Mouse (Mus musculus): ENCODE measurements around the gene F2r. TPM values are rescaled to one million over a fixed set of nuclear protein-coding genes. Genes with fewer than 3 reads are reported as not detected.

Gene F2r
- polyA plus RNA-seq, 1 experiment from 2014 or later: 85.6 TPM

- H3K27me3 ChIP-seq (ENCODE audit: insufficient read depth, low read length): no peaks in the 10 kb centered on the region
- no peak for DNase-seq (ENCODE audit: low spot score)
- ATAC-seq (replicated peaks; ENCODE audit: low FRiP score, low read depth): no peak
- peaks cover 3% of the 10 kb centered on the region; the same call in 1 of the 2 replicates for H3K4me1 ChIP-seq (replicated peaks; ENCODE audit: insufficient read depth, low read length)
- no peak overlapping the region for H3K4me2 ChIP-seq (ENCODE audit: low read length)
- H3K9me3 ChIP-seq (replicated peaks; ENCODE audit: low read length): no peaks in the 10 kb centered on the region
- H3K4me3 ChIP-seq (replicated peaks; ENCODE audit: low read depth, low read length): no peak overlapping the region
- 65% methylated on average over 7 of the region's 7 CpGs for WGBS
- H3K9ac ChIP-seq (ENCODE audit: low read depth, low read length): no peak overlapping the region
- H3K36me3 ChIP-seq (ENCODE audit: insufficient read depth, low read length): no peaks in the 10 kb centered on the region
- no peak overlapping the region for H3K27ac ChIP-seq
- TF ChIP-seq CTCF (IDR thresholded peaks at IDR 0.05; ENCODE audit: low read depth): no peak
Measured at GRCm38 (mm10) chr13:95643740-95644139, 25.5 kb upstream of the F2r start.

- WGBS: 73% methylated on average over 17 of the region's 17 CpGs
- H3K4me3 ChIP-seq (replicated peaks; ENCODE audit: low read depth, low read length): no peak overlapping the region
- no peaks in the 10 kb centered on the region for H3K36me3 ChIP-seq (ENCODE audit: insufficient read depth, low read length)
- H3K9me3 ChIP-seq (replicated peaks; ENCODE audit: low read length): no peaks in the 10 kb centered on the region
- ATAC-seq (replicated peaks; ENCODE audit: low FRiP score, low read depth) (no peak), DNase-seq (ENCODE audit: low spot score) (peak; percentile 80)
- H3K4me1 ChIP-seq (replicated peaks; ENCODE audit: insufficient read depth, low read length): peaks cover 3% of the 10 kb centered on the region; the same call in 1 of the 2 replicates
- no peak overlapping the region for H3K4me2 ChIP-seq (ENCODE audit: low read length)
- no peak for TF ChIP-seq CTCF (IDR thresholded peaks at IDR 0.05; ENCODE audit: low read depth)
- H3K27ac ChIP-seq: no peak overlapping the region
- no peak overlapping the region for H3K9ac ChIP-seq (ENCODE audit: low read depth, low read length)
- no peaks in the 10 kb centered on the region for H3K27me3 ChIP-seq (ENCODE audit: insufficient read depth, low read length)
Measured at GRCm38 (mm10) chr13:95641061-95641986, 23.0 kb upstream of the F2r start.

- no peaks in the 10 kb centered on the region for H3K9me3 ChIP-seq (replicated peaks; ENCODE audit: low read length)
- H3K27ac ChIP-seq: no peak overlapping the region
- ATAC-seq (replicated peaks; ENCODE audit: low FRiP score, low read depth) (no peak), DNase-seq (ENCODE audit: low spot score) (no peak)
- H3K9ac ChIP-seq (ENCODE audit: low read depth, low read length): no peak overlapping the region
- no peaks in the 10 kb centered on the region for H3K27me3 ChIP-seq (ENCODE audit: insufficient read depth, low read length)
- WGBS: 93% methylated on average over 1 of the region's 1 CpGs
- H3K4me3 ChIP-seq (replicated peaks; ENCODE audit: low read depth, low read length): no peak overlapping the region
- no peak overlapping the region for H3K4me2 ChIP-seq (ENCODE audit: low read length)
- H3K4me1 ChIP-seq (replicated peaks; ENCODE audit: insufficient read depth, low read length): 0 out of 2 replicates have a peak, but pooled peaks cover 3% of the 10 kb centered on the region
- no peaks in the 10 kb centered on the region for H3K36me3 ChIP-seq (ENCODE audit: insufficient read depth, low read length)
- TF ChIP-seq CTCF (IDR thresholded peaks at IDR 0.05; ENCODE audit: low read depth): no peak
Measured at GRCm38 (mm10) chr13:95640408-95640807, 22.1 kb upstream of the F2r start.

GRCm38 (mm10) chr13:95639336-95640116 lies 21.2 kb upstream of the F2r start:
- Histone ChIP-seq H3K27me3 (ENCODE audit: insufficient read depth, low read length) (no peaks in the 10 kb centered on the region), H3K36me3 (ENCODE audit: insufficient read depth, low read length) (no peaks in the 10 kb centered on the region), H3K9me3 (replicated peaks; ENCODE audit: low read length) (no peaks in the 10 kb centered on the region), H3K4me3 (replicated peaks; ENCODE audit: low read depth, low read length) (no peak overlapping the region), H3K4me1 (replicated peaks; ENCODE audit: insufficient read depth, low read length) (0 out of 2 replicates have a peak, but pooled peaks cover 3% of the 10 kb centered on the region), H3K9ac (ENCODE audit: low read depth, low read length) (no peak overlapping the region), H3K4me2 (ENCODE audit: low read length) (no peak overlapping the region), H3K27ac (peak overlapping the region; percentile 80)
- 0 out of 2 replicates have a peak, but pooled peaks have one; percentile 63 for ATAC-seq (replicated peaks; ENCODE audit: low FRiP score, low read depth)
- 48% methylated on average over 15 of the region's 15 CpGs for whole genome bisulfite sequencing
- TF ChIP-seq CTCF (IDR thresholded peaks at IDR 0.05; ENCODE audit: low read depth): no peak
- DNase-seq (ENCODE audit: low spot score): peak; percentile 36

GRCm38 (mm10) chr13:95638894-95639293 lies 20.6 kb upstream of the F2r start:
- no peak overlapping the region for H3K9ac ChIP-seq (ENCODE audit: low read depth, low read length)

GRCm38 (mm10) chr13:95637737-95638136 lies 19.4 kb upstream of the F2r start:
- no peaks in the 10 kb centered on the region for H3K9me3 ChIP-seq (replicated peaks; ENCODE audit: low read length)
- H3K27ac ChIP-seq: no peak overlapping the region
- ATAC-seq (replicated peaks; ENCODE audit: low FRiP score, low read depth): no peak
- no peak overlapping the region for H3K9ac ChIP-seq (ENCODE audit: low read depth, low read length)
- H3K4me3 ChIP-seq (replicated peaks; ENCODE audit: low read depth, low read length): no peak overlapping the region
- no peak overlapping the region for H3K4me2 ChIP-seq (ENCODE audit: low read length)
- no peak for DNase-seq (ENCODE audit: low spot score)
- WGBS: 81% methylated on average over 10 of the region's 10 CpGs
- H3K27me3 ChIP-seq (ENCODE audit: insufficient read depth, low read length): no peaks in the 10 kb centered on the region
- TF ChIP-seq CTCF (IDR thresholded peaks at IDR 0.05; ENCODE audit: low read depth): no peak
- 0 out of 2 replicates have a peak, but pooled peaks cover 3% of the 10 kb centered on the region for H3K4me1 ChIP-seq (replicated peaks; ENCODE audit: insufficient read depth, low read length)
- H3K36me3 ChIP-seq (ENCODE audit: insufficient read depth, low read length): no peaks in the 10 kb centered on the region

More at GRCm38 (mm10) chr13:95638894-95639293, 20.6 kb upstream of the F2r start:
- H3K27me3 ChIP-seq (ENCODE audit: insufficient read depth, low read length): no peaks in the 10 kb centered on the region
- H3K9me3 ChIP-seq (replicated peaks; ENCODE audit: low read length): no peaks in the 10 kb centered on the region
- 19% methylated on average over 5 of the region's 5 CpGs for WGBS
- DNase-seq (ENCODE audit: low spot score): peak; percentile 74
- H3K36me3 ChIP-seq (ENCODE audit: insufficient read depth, low read length): no peaks in the 10 kb centered on the region
- no peak for TF ChIP-seq CTCF (IDR thresholded peaks at IDR 0.05; ENCODE audit: low read depth)
- 0 out of 2 replicates have a peak, but pooled peaks cover 3% of the 10 kb centered on the region for H3K4me1 ChIP-seq (replicated peaks; ENCODE audit: insufficient read depth, low read length)
- no peak overlapping the region for H3K4me2 ChIP-seq (ENCODE audit: low read length)
- H3K27ac ChIP-seq: peak overlapping the region; percentile 80
- H3K4me3 ChIP-seq (replicated peaks; ENCODE audit: low read depth, low read length): no peak overlapping the region
- 0 out of 2 replicates have a peak, but pooled peaks have one; percentile 43 for ATAC-seq (replicated peaks; ENCODE audit: low FRiP score, low read depth)
